Mouse (Mus musculus): ENCODE results near the gene Capg. TPM values are rescaled to one million over a fixed set of nuclear protein-coding genes. Genes with fewer than 3 reads are reported as not detected.

Capg gene
- polyA plus RNA-seq, 1 experiment from 2014 or later: 3.4 TPM

DNA sequence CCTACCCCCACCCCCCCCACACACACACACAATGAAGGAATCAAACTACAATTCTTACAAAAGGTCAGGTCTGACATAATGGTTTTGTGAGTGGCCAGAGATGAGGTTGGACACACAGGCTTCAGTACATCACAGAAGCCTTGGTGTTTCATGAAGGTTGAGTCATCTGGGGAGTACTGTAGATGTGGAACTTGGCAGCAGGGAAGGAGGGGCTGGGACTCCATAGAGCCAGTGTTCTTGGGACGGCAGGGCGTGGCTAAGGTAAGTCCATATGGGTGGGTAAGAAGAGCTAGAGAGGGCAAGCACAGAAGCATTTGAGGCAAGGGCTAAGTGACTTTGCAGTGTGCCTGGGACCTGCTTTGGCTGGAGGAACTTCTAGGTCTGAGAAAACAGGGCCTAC, 59.9 kb downstream of the Capg start:
- Histone ChIP-seq H3K27me3 (ENCODE audit: control insufficient read depth, insufficient read depth, low read length) (no peaks in the 10 kb centered on the region), H3K4me2 (ENCODE audit: low read depth, low read length) (no peak overlapping the region), H3K4me3 (ENCODE audit: low read depth, low read length) (no peak overlapping the region), H3K27ac (ENCODE audit: low read depth, low read length) (no peak overlapping the region), H3K36me3 (ENCODE audit: control insufficient read depth, insufficient read depth, low read length) (peaks cover 16% of the 10 kb centered on the region), H3K4me1 (ENCODE audit: control insufficient read depth, insufficient read depth, low read length) (no peaks in the 10 kb centered on the region), H3K9me3 (ENCODE audit: control insufficient read depth, low read length) (no peaks in the 10 kb centered on the region), H3K9ac (replicated peaks; ENCODE audit: low read depth, low read length) (no peak overlapping the region)
- 98% methylated on average over 2 of the region's 2 CpGs for whole genome bisulfite sequencing
- no peak for ATAC-seq (ENCODE audit: low read depth)

GRCm38 (mm10) chr6:72607060-72607459, 62.9 kb downstream of the Capg start:
- Histone ChIP-seq H3K4me2 (ENCODE audit: low read depth, low read length) (no peak overlapping the region), H3K27me3 (ENCODE audit: control insufficient read depth, insufficient read depth, low read length) (no peaks in the 10 kb centered on the region), H3K9ac (replicated peaks; ENCODE audit: low read depth, low read length) (no peak overlapping the region), H3K9me3 (ENCODE audit: control insufficient read depth, low read length) (no peaks in the 10 kb centered on the region), H3K27ac (ENCODE audit: low read depth, low read length) (no peak overlapping the region), H3K4me1 (ENCODE audit: control insufficient read depth, insufficient read depth, low read length) (no peaks in the 10 kb centered on the region), H3K4me3 (ENCODE audit: low read depth, low read length) (no peak overlapping the region), H3K36me3 (ENCODE audit: control insufficient read depth, insufficient read depth, low read length) (peaks cover 24% of the 10 kb centered on the region)
- no peak for ATAC-seq (ENCODE audit: low read depth)
- WGBS: 93% methylated on average over 4 of the region's 4 CpGs

DNA sequence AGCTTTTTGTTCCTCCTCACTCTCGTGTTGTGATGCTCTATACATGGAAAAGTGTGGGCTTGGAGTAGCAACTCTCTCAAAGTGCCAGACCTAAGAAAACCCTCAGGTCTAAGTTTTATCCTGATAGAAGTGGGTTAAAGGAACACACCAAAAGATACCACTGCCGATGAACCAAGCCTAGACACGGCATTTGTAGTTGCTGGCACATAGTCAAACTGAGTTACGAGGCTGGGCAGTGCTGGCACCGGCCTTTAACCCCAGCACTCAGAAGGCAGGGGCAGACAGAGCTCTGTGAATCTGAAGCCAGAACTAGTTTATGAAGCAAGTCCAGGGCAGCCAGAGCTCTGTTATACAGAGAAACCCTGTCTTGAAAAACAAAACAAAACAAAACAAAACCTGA, 63.5 kb downstream of the Capg start:
- no peaks in the 10 kb centered on the region for H3K27me3 ChIP-seq (ENCODE audit: control insufficient read depth, insufficient read depth, low read length)
- 83% methylated on average over 5 of the region's 5 CpGs for WGBS
- no peak for ATAC-seq (ENCODE audit: low read depth)
- H3K4me3 ChIP-seq (ENCODE audit: low read depth, low read length): no peak overlapping the region
- no peaks in the 10 kb centered on the region for H3K9me3 ChIP-seq (ENCODE audit: control insufficient read depth, low read length)
- peaks cover 24% of the 10 kb centered on the region for H3K36me3 ChIP-seq (ENCODE audit: control insufficient read depth, insufficient read depth, low read length)
- no peak overlapping the region for H3K9ac ChIP-seq (replicated peaks; ENCODE audit: low read depth, low read length)
- H3K4me2 ChIP-seq (ENCODE audit: low read depth, low read length): no peak overlapping the region
- H3K27ac ChIP-seq (ENCODE audit: low read depth, low read length): no peak overlapping the region
- H3K4me1 ChIP-seq (ENCODE audit: control insufficient read depth, insufficient read depth, low read length): no peaks in the 10 kb centered on the region

DNA sequence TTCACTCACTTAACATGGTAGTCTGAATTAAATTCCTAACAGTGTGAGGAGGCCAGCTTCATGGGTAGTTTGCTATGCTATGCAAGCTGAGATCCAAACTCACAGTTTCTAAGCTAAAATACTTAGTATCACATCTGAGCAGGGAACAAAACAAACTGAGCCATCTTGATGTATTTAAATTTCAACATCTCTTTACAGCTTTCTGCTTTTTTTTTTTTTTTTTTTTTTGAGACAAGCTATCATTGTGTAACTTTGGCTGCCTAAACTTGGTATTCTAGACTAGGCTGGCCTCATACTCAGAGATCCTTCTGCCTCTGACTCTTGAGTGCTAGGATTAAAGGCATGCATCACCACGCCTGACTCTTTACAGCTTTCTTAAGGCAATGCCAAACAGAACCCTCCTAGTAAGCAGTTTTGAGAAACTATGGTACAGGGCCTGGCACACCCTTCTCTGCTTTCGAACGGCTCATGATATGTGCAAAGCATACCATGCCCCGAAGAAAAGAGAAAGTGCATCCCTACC, 64.5 kb downstream of the Capg start:
- Histone ChIP-seq H3K9me3 (ENCODE audit: control insufficient read depth, low read length) (no peaks in the 10 kb centered on the region), H3K4me3 (ENCODE audit: low read depth, low read length) (no peak overlapping the region), H3K27ac (ENCODE audit: low read depth, low read length) (no peak overlapping the region), H3K9ac (replicated peaks; ENCODE audit: low read depth, low read length) (no peak overlapping the region), H3K27me3 (ENCODE audit: control insufficient read depth, insufficient read depth, low read length) (no peaks in the 10 kb centered on the region), H3K36me3 (ENCODE audit: control insufficient read depth, insufficient read depth, low read length) (peaks cover 24% of the 10 kb centered on the region), H3K4me2 (ENCODE audit: low read depth, low read length) (no peak overlapping the region), H3K4me1 (ENCODE audit: control insufficient read depth, insufficient read depth, low read length) (no peaks in the 10 kb centered on the region)
- no peak for ATAC-seq (ENCODE audit: low read depth)
- WGBS: 93% methylated on average over 4 of the region's 4 CpGs

- Histone ChIP-seq H3K4me1 (ENCODE audit: control insufficient read depth, insufficient read depth, low read length) (peaks cover 14% of the 10 kb centered on the region), H3K4me2 (ENCODE audit: low read depth, low read length) (no peak overlapping the region), H3K27me3 (ENCODE audit: control insufficient read depth, insufficient read depth, low read length) (no peaks in the 10 kb centered on the region), H3K36me3 (ENCODE audit: control insufficient read depth, insufficient read depth, low read length) (peaks cover 24% of the 10 kb centered on the region), H3K27ac (ENCODE audit: low read depth, low read length) (no peak overlapping the region), H3K9me3 (ENCODE audit: control insufficient read depth, low read length) (no peaks in the 10 kb centered on the region), H3K4me3 (ENCODE audit: low read depth, low read length) (no peak overlapping the region), H3K9ac (replicated peaks; ENCODE audit: low read depth, low read length) (no peak overlapping the region)
- ATAC-seq (ENCODE audit: low read depth): no peak
- WGBS: 82% methylated on average over 4 of the region's 4 CpGs
Measured at GRCm38 (mm10) chr6:72610261-72610660, 66.1 kb downstream of the Capg start.

Other genes with a start within 250 kb of the Capg start
- not detected in 2 replicates for gene Sftpb, start 239.8 kb upstream of the Capg start, polyA plus RNA-seq (2014; fragmentation: Nextera tagmentation; extraction: Ambion mirVana)
- gene Usp39, start 199.2 kb upstream of the Capg start, polyA plus RNA-seq (2014; fragmentation: Nextera tagmentation; extraction: Ambion mirVana): 45.3 and 55.3 TPM in 2 replicates
- 15.8 and 15.9 TPM in 2 replicates for gene 0610030E20Rik, start 197.1 kb upstream of the Capg start, polyA plus RNA-seq (2014; fragmentation: Nextera tagmentation; extraction: Ambion mirVana)
- 15.4 and 28.7 TPM in 2 replicates for gene Tmem150a, start 188.9 kb upstream of the Capg start, polyA plus RNA-seq (2014; fragmentation: Nextera tagmentation; extraction: Ambion mirVana)
- 115 and 145 TPM in 2 replicates for gene Rnf181, start 177.4 kb upstream of the Capg start, polyA plus RNA-seq (2014; fragmentation: Nextera tagmentation; extraction: Ambion mirVana)
- 3.1 and 28.2 TPM in 2 replicates for gene Vamp5, start 163.9 kb upstream of the Capg start, polyA plus RNA-seq (2014; fragmentation: Nextera tagmentation; extraction: Ambion mirVana)
- 7.9 and 19.8 TPM in 2 replicates for gene Vamp8, start 153.7 kb upstream of the Capg start, polyA plus RNA-seq (2014; fragmentation: Nextera tagmentation; extraction: Ambion mirVana)
- gene Ggcx, start 130.1 kb upstream of the Capg start, polyA plus RNA-seq (2014; fragmentation: Nextera tagmentation; extraction: Ambion mirVana): 11.6 and 15.0 TPM in 2 replicates
- gene Mat2a, start 104.8 kb upstream of the Capg start, polyA plus RNA-seq (2014; fragmentation: Nextera tagmentation; extraction: Ambion mirVana): 392 and 416 TPM in 2 replicates
- gene Sh2d6, start 22.7 kb upstream of the Capg start, polyA plus RNA-seq (2014; fragmentation: Nextera tagmentation; extraction: Ambion mirVana): 0.22 and 1.2 TPM in 2 replicates
- gene Elmod3, start 54.0 kb downstream of the Capg start, polyA plus RNA-seq (2014; fragmentation: Nextera tagmentation; extraction: Ambion mirVana): 17.6 and 17.8 TPM in 2 replicates
- 3.9 and 5.5 TPM in 2 replicates for gene Retsat, start 54.1 kb downstream of the Capg start, polyA plus RNA-seq (2014; fragmentation: Nextera tagmentation; extraction: Ambion mirVana)
- 42.1 and 50.3 TPM in 2 replicates for gene Tgoln1, start 72.6 kb downstream of the Capg start, polyA plus RNA-seq (2014; fragmentation: Nextera tagmentation; extraction: Ambion mirVana)
- gene Tcf7l1, start 244.9 kb downstream of the Capg start, polyA plus RNA-seq (2014; fragmentation: Nextera tagmentation; extraction: Ambion mirVana): 5.2 and 8.0 TPM in 2 replicates

Data from neural tube, embryonic 14.5 days (tissue).